Mouse (Mus musculus) lung, adult 2 months (tissue): ENCODE data around the gene Zfp687.

Source experiments
- CTCF ChIP-seq: fragments of 200-500 bp; IDR thresholded peaks from 2 replicates; pipeline ENCODE4 v1.5.1; 2011; ENCODE audit warnings: mild to moderate bottlenecking, low read length, control low read depth; ENCODE audit not compliant: insufficient read depth
- POLR2A ChIP-seq: fragments of 200-500 bp; IDR thresholded peaks from 2 replicates; pipeline ENCODE4 v1.6.1; 2011; ENCODE audit warnings: low read depth, mild to moderate bottlenecking, control low read depth, low read length, borderline replicate concordance; ENCODE audit errors: extremely low read depth

GRCm38 (mm10) chr3:95029953-95030352 is 14.7 kb upstream of the Zfp687 start:
- no peak for TF ChIP-seq CTCF
- no peak for TF ChIP-seq POLR2A
